Mouse (Mus musculus): ENCODE data around the gene Pigw. TPM values are rescaled to one million over a fixed set of nuclear protein-coding genes. Genes with fewer than 3 reads are reported as not detected.

Gene Pigw
- polyA plus RNA-seq, 1 experiment: 3.7 TPM

DNA sequence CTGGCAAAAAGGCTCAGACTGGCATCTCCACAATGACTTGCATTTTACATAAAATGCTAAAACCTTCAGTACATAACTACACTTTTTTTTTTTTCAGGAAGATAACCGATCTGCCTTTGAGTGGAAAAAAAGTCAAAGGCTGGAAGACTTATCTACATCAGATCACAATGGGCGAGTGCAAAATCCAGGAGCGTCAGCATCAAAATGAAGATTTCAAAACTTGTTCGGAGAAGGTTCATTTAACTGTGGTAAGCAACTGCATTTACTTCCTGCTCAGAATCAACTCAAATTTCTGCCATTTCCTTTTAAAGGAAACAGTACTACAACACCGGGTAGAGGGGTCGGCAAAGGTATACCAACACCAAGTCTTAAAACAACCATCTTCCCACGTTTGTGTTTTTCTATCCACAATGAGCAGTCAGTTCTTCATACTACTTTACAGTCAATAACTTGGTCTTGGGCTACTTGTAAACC lies 11.3 kb downstream of the Pigw start:
- H3K27ac ChIP-seq (ENCODE audit: control insufficient read depth, insufficient read depth, low read length): no peak overlapping the region; the same call in 1 of the 2 replicates
- no peak for TF ChIP-seq CTCF (IDR thresholded peaks at IDR 0.05; ENCODE audit: borderline replicate concordance, control insufficient read depth, extremely low read depth, insufficient read depth, low read length, poor library complexity)
- TF ChIP-seq POLR2A (IDR thresholded peaks at IDR 0.05; ENCODE audit: control insufficient read depth, extremely low read depth, insufficient read depth, low read length, poor library complexity): no peak
- H3K4me1 ChIP-seq (replicated peaks; ENCODE audit: control insufficient read depth, insufficient read depth, low read length): peaks cover 2% of the 10 kb centered on the region
- 1% methylated on average over 7 of the region's 7 CpGs for WGBS
- no peak overlapping the region for H3K4me3 ChIP-seq (ENCODE audit: control insufficient read depth, insufficient read depth, low read length)
- DNase-seq: peak; percentile 11
- no peaks in the 10 kb centered on the region for H3K36me3 ChIP-seq (ENCODE audit: control insufficient read depth, insufficient read depth, low read length)
- no peaks in the 10 kb centered on the region for H3K27me3 ChIP-seq (ENCODE audit: control insufficient read depth, insufficient read depth, low read length)

DNA sequence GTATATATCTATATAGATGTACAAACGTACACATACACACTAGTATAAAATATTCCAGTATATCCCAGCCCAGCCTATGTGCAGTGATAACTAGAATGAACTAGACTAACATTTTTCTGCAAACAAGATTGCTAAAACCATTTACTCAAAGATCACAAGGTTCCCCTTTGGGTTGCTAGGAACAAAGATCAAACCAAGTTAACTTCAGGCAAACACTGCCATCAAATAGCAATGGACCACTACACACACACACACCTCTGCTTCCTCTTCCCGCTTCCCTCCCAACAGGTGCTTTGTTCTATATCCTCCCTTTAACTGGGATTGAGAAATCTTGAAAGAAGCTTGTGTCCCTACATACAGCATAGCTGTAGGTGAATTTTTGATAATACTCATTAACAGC lies 12.5 kb downstream of the Pigw start:
- no peaks in the 10 kb centered on the region for H3K36me3 ChIP-seq (ENCODE audit: control insufficient read depth, insufficient read depth, low read length)
- H3K4me1 ChIP-seq (replicated peaks; ENCODE audit: control insufficient read depth, insufficient read depth, low read length): peaks cover 2% of the 10 kb centered on the region
- H3K4me3 ChIP-seq (ENCODE audit: control insufficient read depth, insufficient read depth, low read length): no peak overlapping the region
- H3K27ac ChIP-seq (ENCODE audit: control insufficient read depth, insufficient read depth, low read length): no peak overlapping the region
- WGBS: 68% methylated on average over 2 of the region's 2 CpGs
- no peak for TF ChIP-seq POLR2A (IDR thresholded peaks at IDR 0.05; ENCODE audit: control insufficient read depth, extremely low read depth, insufficient read depth, low read length, poor library complexity)
- no peak for TF ChIP-seq CTCF (IDR thresholded peaks at IDR 0.05; ENCODE audit: borderline replicate concordance, control insufficient read depth, extremely low read depth, insufficient read depth, low read length, poor library complexity)
- H3K27me3 ChIP-seq (ENCODE audit: control insufficient read depth, insufficient read depth, low read length): no peaks in the 10 kb centered on the region
- no peak for DNase-seq

DNA sequence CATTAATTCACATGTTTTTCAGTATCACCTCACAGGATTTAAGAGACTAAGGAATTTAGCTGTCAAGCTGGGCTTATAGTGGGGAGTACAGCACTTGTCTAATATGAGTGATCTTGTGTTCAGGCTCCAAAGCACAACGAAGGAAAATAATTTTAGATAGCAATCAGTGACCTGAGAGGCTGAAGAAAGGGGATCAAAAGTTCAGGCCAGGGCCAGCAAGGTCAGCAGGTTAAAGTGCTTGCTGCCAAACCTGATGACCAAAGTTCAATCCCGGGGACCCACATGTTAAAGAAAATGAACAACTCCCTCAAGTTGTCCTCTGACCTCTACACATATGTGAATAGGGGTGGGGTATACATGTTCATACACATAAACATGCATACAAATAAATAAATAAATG lies 14.8 kb downstream of the Pigw start:
- 73% methylated on average over 2 of the region's 2 CpGs for WGBS
- no peaks in the 10 kb centered on the region for H3K27me3 ChIP-seq (ENCODE audit: control insufficient read depth, insufficient read depth, low read length)
- H3K4me1 ChIP-seq (replicated peaks; ENCODE audit: control insufficient read depth, insufficient read depth, low read length): peaks cover 2% of the 10 kb centered on the region
- no peak for DNase-seq
- H3K36me3 ChIP-seq (ENCODE audit: control insufficient read depth, insufficient read depth, low read length): peaks cover 6% of the 10 kb centered on the region
- TF ChIP-seq CTCF (IDR thresholded peaks at IDR 0.05; ENCODE audit: borderline replicate concordance, control insufficient read depth, extremely low read depth, insufficient read depth, low read length, poor library complexity): no peak
- TF ChIP-seq POLR2A (IDR thresholded peaks at IDR 0.05; ENCODE audit: control insufficient read depth, extremely low read depth, insufficient read depth, low read length, poor library complexity): no peak
- H3K27ac ChIP-seq (ENCODE audit: control insufficient read depth, insufficient read depth, low read length): no peak overlapping the region
- no peak overlapping the region for H3K4me3 ChIP-seq (ENCODE audit: control insufficient read depth, insufficient read depth, low read length)

DNA sequence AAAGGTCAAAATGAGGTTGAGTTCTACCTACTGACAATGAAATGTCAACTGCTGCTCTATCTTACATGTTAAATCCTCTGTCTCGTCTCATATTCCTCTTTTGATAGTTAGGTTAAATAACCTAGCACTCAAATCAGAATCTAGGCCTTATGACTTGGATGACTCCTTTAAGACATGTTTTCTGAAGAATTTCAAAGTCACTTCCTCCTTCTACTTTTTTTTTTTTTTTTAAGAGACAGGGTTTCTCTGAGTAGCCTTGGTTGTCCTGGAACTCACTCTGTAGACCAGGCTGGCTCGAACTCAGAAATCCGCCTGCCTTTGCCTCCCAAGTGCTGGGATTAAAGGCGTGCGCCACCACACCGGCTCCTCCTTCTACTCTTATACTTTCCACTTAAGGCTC lies 24.8 kb downstream of the Pigw start:
- TF ChIP-seq CTCF (IDR thresholded peaks at IDR 0.05; ENCODE audit: borderline replicate concordance, control insufficient read depth, extremely low read depth, insufficient read depth, low read length, poor library complexity) (no peak), POLR2A (IDR thresholded peaks at IDR 0.05; ENCODE audit: control insufficient read depth, extremely low read depth, insufficient read depth, low read length, poor library complexity) (no peak)
- Histone ChIP-seq H3K27ac (ENCODE audit: control insufficient read depth, insufficient read depth, low read length) (no peak overlapping the region), H3K4me3 (ENCODE audit: control insufficient read depth, insufficient read depth, low read length) (no peak overlapping the region), H3K27me3 (ENCODE audit: control insufficient read depth, insufficient read depth, low read length) (no peaks in the 10 kb centered on the region), H3K36me3 (ENCODE audit: control insufficient read depth, insufficient read depth, low read length) (peaks cover 76% of the 10 kb centered on the region), H3K4me1 (replicated peaks; ENCODE audit: control insufficient read depth, insufficient read depth, low read length) (no peaks in the 10 kb centered on the region)
- 90% methylated on average over 6 of the region's 6 CpGs for WGBS
- DNase-seq: no peak

DNA sequence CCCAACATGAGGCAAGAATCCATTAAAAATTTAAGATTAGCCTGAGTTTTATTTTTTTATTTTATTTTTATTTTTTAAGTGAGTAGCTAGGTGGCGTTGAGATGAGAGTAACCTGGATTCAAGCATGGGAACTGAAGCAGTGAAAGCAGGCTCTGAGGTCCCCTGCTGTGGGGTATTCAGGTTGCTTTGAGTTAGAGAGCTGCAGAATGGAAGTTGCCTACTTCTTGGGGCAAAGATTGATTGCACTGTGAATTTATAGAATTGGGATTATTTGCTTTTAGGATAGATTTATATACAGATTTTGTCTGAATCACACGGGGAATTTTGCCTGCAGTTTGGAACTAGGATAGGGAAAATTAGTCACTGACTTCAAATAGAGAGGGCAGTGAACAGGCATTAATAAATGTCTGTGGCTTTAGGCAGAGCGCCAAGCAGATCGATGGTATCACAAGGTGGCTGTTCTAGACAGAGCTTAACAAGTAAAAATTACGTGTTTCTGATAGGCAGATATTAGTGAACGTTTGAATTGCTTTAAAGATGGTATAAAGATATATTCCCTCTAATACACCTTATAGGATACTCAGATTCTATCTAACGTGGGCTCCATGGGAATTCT lies 32.5 kb downstream of the Pigw start:
- Histone ChIP-seq H3K4me3 (ENCODE audit: control insufficient read depth, insufficient read depth, low read length) (no peak overlapping the region), H3K27me3 (ENCODE audit: control insufficient read depth, insufficient read depth, low read length) (no peaks in the 10 kb centered on the region), H3K27ac (ENCODE audit: control insufficient read depth, insufficient read depth, low read length) (no peak overlapping the region), H3K4me1 (replicated peaks; ENCODE audit: control insufficient read depth, insufficient read depth, low read length) (no peaks in the 10 kb centered on the region), H3K36me3 (ENCODE audit: control insufficient read depth, insufficient read depth, low read length) (peaks cover 55% of the 10 kb centered on the region)
- DNase-seq: no peak
- 94% methylated on average over 7 of the region's 7 CpGs for WGBS
- TF ChIP-seq CTCF (IDR thresholded peaks at IDR 0.05; ENCODE audit: borderline replicate concordance, control insufficient read depth, extremely low read depth, insufficient read depth, low read length, poor library complexity): no peak
- no peak for TF ChIP-seq POLR2A (IDR thresholded peaks at IDR 0.05; ENCODE audit: control insufficient read depth, extremely low read depth, insufficient read depth, low read length, poor library complexity)

DNA sequence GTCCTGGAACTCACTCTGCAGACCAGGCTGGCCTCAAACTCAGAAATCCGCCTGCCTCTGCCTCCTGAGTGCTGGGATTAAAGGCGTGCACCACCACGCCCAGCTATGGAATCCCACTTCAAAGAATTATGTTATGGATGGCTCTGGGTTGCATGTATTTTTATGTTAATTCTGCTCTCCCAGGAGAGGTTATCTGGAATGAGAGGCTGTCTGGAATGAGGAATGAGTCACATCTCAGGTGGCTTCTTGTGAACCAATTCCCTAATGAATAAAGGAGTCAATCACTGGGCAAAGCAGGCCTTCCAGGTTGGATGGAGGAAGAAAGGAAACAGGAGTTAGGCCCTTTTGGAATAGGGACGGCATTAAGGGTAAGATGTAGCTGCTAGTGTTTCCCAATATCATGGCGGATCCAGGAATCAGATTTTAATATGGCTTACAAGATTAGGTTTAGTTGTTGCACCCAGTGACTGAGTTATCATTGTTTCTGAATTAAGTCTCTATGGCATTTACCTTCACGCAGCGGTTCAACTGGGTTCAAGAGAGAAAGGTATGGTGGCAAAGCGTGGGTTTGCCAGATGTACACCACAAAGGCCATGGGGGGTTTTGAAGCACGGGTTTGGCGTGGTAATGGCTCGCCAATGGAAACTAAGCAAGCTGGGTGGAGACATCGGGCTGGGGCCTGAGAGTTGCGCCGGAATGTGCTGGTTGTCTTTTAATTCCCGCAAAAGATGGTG lies 33.2 kb downstream of the Pigw start:
- 97% methylated on average over 15 of the region's 15 CpGs for WGBS
- no peak for DNase-seq
- no peak overlapping the region for H3K4me3 ChIP-seq (ENCODE audit: control insufficient read depth, insufficient read depth, low read length)
- no peaks in the 10 kb centered on the region for H3K27me3 ChIP-seq (ENCODE audit: control insufficient read depth, insufficient read depth, low read length)
- H3K27ac ChIP-seq (ENCODE audit: control insufficient read depth, insufficient read depth, low read length): no peak overlapping the region
- H3K36me3 ChIP-seq (ENCODE audit: control insufficient read depth, insufficient read depth, low read length): peaks cover 52% of the 10 kb centered on the region
- H3K4me1 ChIP-seq (replicated peaks; ENCODE audit: control insufficient read depth, insufficient read depth, low read length): no peaks in the 10 kb centered on the region
- TF ChIP-seq CTCF (IDR thresholded peaks at IDR 0.05; ENCODE audit: borderline replicate concordance, control insufficient read depth, extremely low read depth, insufficient read depth, low read length, poor library complexity): no peak
- TF ChIP-seq POLR2A (IDR thresholded peaks at IDR 0.05; ENCODE audit: control insufficient read depth, extremely low read depth, insufficient read depth, low read length, poor library complexity): no peak
